Mouse (Mus musculus) midbrain, embryonic 14.5 days (tissue): Measurements from ENCODE around the gene Mvb12a. TPM values are rescaled to one million over a fixed set of nuclear protein-coding genes. Genes with fewer than 3 reads are reported as not detected.
A peak's percentile ranks its signal among the peaks of the same experiment; 100 is the strongest.

Source experiments
- ATAC-seq: fragments of 200-750 bp; cut with Nextera tagmentation; 2 replicates; pipeline ENCODE4 v1.8.0; 2017; ENCODE audit warnings: moderate number of reproducible peaks, moderate library complexity; ENCODE audit not compliant: low FRiP score, low TSS enrichment
- DNase-seq: peaks from one replicate; pipeline ENCODE4 v3.0.0-alpha.2; 2015
- H3K27ac ChIP-seq: fragments of 300-500 bp; sonication (generic); replicated peaks from 2 replicates; pipeline ENCODE4 v1.5.1; 2014; ENCODE audit warnings: mild to moderate bottlenecking, low read depth, low read length, moderate library complexity
- H3K27me3 ChIP-seq: fragments of 300-500 bp; sonication (generic); 2 replicates; pipeline ENCODE4 v1.6.1; 2014; ENCODE audit warnings: low read length, control low read depth, mixed read lengths; ENCODE audit not compliant: control insufficient read depth, insufficient read depth
- H3K36me3 ChIP-seq: fragments of 300-500 bp; sonication (generic); 2 replicates; pipeline ENCODE4 v1.6.1; 2014; ENCODE audit warnings: low read length, control low read depth; ENCODE audit not compliant: control insufficient read depth, insufficient read depth
- H3K4me1 ChIP-seq: fragments of 300-500 bp; sonication (generic); 2 replicates; pipeline ENCODE4 v1.6.1; 2014; ENCODE audit warnings: mild to moderate bottlenecking, antibody characterized with exemption, low read length, control low read depth; ENCODE audit not compliant: control insufficient read depth, insufficient read depth
- H3K4me2 ChIP-seq: fragments of 300-500 bp; sonication (generic); 2 replicates; pipeline ENCODE4 v1.6.1; 2014; ENCODE audit warnings: mild to moderate bottlenecking, low read length, moderate library complexity
- H3K4me3 ChIP-seq: fragments of 300-500 bp; sonication (generic); replicated peaks from 2 replicates; pipeline ENCODE4 v1.5.1; 2014; ENCODE audit warnings: low read depth, low read length
- H3K9ac ChIP-seq: fragments of 300-500 bp; sonication (generic); replicated peaks from 2 replicates; pipeline ENCODE4 v1.6.1; 2014; ENCODE audit warnings: mild to moderate bottlenecking, low read length, moderate library complexity
- H3K9me3 ChIP-seq: fragments of 300-500 bp; sonication (generic); 2 replicates; pipeline ENCODE4 v1.6.1; 2016; ENCODE audit warnings: low read length, control low read depth, mixed read lengths; ENCODE audit not compliant: control insufficient read depth
- WGBS: fragments of 180-500 bp; shearing (Covaris S2); extraction: QIAGEN DNeasy Blood & Tissue Kit; methylation state at CpG from one replicate; pipeline ENCODE4 v1.1.7; 2014; 5-methylcytosine and 5-hydroxymethylcytosine counted together
- polyA plus RNA-seq: library from polyadenylated mRNA; unstranded; fragments of >200 nt; fragmentation: Nextera tagmentation; extraction: Ambion mirVana; gene quantifications from 2 replicates; pipeline ENCODE4 v1.2.1, GENCODE M21; 2014

Gene Mvb12a
- polyA plus RNA-seq, 1 experiment from 2014 or later, result 54.6 TPM

DNA sequence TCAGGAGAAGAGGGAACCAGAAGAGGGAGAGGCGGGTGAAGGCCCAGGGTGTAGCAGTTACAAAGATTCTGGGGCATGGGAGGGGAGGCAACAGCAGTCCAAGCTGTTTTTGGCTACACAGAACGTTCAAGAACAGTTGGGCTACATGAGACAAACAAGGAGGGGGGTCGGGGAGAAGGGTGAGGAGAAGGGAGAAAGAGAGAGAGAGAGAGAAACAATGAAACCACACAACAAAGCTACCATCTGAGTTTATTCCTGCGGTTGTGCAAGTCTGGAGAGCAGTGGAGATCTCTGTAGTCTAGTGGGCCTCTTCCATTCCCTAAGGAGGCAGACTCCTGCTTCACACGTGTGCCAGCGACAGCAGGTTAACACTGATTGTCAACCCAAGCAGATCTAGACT is 11.3 kb downstream of the Mvb12a start:
- ATAC-seq (no peak), DNase-seq (no peak)
- H3K9me3 ChIP-seq, result no peaks in the 10 kb centered on the region
- H3K27me3 ChIP-seq, result peaks cover 31% of the 10 kb centered on the region
- H3K27ac ChIP-seq, result no peak overlapping the region
- no peak overlapping the region for H3K4me3 ChIP-seq
- H3K9ac ChIP-seq, result no peak overlapping the region
- H3K36me3 ChIP-seq, result no peaks in the 10 kb centered on the region
- 70% methylated on average over 6 of the region's 6 CpGs for WGBS
- no peak overlapping the region for H3K4me2 ChIP-seq
- no peaks in the 10 kb centered on the region for H3K4me1 ChIP-seq

DNA sequence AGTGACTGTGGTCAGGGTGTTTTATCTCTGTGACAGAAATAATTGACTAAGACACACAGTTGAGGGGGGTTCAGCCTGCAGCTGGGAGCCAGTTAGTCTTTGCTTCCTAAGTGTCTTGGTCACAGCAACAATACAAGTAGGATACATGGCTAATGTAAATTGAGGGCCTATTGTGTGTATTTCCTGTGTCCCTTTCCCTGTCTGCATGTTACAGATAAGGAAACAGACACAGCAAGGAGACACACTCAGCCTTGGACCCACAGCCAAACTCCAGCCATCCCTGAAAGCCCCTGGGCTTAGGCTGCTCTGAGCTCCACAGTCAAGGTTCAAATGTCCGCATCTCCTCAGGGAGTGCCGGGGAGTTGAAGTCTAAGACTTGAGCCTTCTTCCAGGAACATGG is 11.9 kb downstream of the Mvb12a start:
- no peak overlapping the region for H3K4me2 ChIP-seq
- no peaks in the 10 kb centered on the region for H3K9me3 ChIP-seq
- H3K27me3 ChIP-seq, result peaks cover 38% of the 10 kb centered on the region
- WGBS, result 83% methylated on average over 2 of the region's 2 CpGs
- no peak overlapping the region for H3K9ac ChIP-seq
- ATAC-seq, result no peak
- no peaks in the 10 kb centered on the region for H3K4me1 ChIP-seq
- no peaks in the 10 kb centered on the region for H3K36me3 ChIP-seq
- no peak for DNase-seq
- no peak overlapping the region for H3K27ac ChIP-seq
- H3K4me3 ChIP-seq, result no peak overlapping the region

DNA sequence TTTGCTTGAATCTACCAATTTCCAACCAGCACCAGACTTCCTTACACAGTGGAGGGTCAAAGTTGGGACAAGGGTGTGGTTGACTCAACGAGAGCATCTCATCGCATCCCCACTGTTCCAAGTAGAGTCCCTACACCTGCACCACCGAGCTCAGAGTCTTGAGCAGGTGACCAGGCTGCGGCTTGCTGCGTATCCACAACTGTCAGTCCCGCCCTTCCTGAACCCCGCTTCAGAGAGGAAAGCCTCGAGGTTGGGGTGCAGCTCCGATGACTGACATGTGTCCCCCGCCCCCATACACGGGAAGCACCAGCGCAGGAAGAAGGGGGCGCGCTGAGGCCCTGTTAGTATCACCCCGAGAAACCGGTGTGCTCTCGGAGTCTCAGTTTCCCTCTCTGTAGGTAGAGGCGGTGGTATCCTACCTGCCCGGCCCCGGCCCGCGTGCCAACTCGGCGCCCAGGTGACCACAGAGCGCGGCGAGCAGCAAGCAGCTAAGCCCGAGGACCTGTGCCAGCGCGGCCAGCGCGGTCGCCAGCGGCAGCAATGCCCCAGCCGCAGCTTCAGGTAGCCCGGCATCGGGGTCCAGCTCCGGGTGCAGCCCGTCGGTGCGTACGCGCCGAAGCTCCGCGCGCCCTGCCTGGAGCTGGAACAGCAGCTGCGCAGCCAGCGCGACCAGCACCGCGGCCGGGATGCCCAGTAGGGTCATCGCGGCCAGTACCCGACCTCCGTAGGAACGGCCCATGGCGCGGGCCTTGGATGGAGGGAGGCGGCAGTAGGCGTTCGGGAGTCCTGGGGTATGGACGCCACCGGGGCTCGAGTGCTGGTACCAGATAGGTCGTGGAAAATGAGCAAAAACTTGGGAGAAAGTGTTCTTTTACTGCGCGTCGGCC is 15.6 kb downstream of the Mvb12a start, which contains the start of gene Tmem221:
Gene Tmem221 (minus strand): TSS at position 801 of the 887 bp plus-strand sequence.
- DNase-seq, result no peak
- Histone ChIP-seq H3K4me1 (0 out of 2 replicates have a peak, but pooled peaks cover 7% of the 10 kb centered on the region), H3K4me2 (peak within 1 kb of the TSS; percentile 36), H3K9me3 (no peaks in the 10 kb centered on the region), H3K4me3 (peak within 1 kb of the TSS; percentile 19), H3K27me3 (peaks cover 71% of the 10 kb centered on the region), H3K36me3 (no peaks in the 10 kb centered on the region), H3K9ac (no peak within 1 kb of the TSS; the same call in 1 of the 2 replicates), H3K27ac (no peak within 1 kb of the TSS)
- WGBS, result 5% methylated on average over 70 of the region's 70 CpGs
- ATAC-seq, result no peak

DNA sequence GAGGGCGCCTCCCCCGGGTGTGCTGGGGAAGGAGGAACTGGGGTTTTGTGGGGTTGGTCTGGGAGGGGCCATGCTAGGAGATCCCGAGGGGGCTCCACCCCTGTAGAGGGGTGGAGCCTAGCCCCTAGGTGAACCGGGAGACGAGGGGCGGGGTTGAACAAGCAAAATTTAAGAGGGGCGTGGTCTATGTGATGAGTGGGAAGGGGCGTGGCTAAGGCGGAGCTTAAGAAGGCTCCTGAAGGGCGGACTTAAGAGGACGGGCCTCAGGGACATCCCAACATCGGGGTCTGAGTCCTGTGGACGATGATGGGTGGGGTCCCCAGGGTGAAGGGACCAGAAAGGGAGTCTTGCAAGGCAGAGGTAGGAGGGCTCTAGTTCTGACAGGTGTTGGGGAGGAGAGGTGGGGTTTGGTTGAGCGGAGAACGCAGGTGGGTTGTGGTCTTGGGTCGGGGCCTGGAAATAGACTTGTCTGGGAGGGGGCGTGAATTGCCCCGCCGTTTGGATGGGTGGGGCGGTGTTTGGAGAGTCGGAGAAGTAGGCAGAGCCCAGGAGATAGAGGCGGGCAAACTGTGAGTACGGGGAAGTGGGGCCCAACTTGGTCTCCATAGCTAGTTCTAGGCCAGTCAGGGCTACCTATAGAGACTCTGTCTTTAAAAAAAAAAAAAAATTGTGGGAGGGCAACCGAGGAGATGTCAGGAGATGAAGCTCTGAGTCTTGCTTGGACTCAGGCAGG is 16.4 kb downstream of the Mvb12a start:
- no peak overlapping the region for H3K27ac ChIP-seq
- 3% methylated on average over 24 of the region's 24 CpGs for WGBS
- no peaks in the 10 kb centered on the region for H3K9me3 ChIP-seq
- H3K4me3 ChIP-seq, result peak overlapping the region; percentile 19
- H3K27me3 ChIP-seq, result peaks cover 75% of the 10 kb centered on the region
- H3K4me1 ChIP-seq, result 0 out of 2 replicates have a peak, but pooled peaks cover 7% of the 10 kb centered on the region
- H3K9ac ChIP-seq, result no peak overlapping the region
- H3K4me2 ChIP-seq, result peak overlapping the region; percentile 36
- DNase-seq, result peak; percentile 46
- H3K36me3 ChIP-seq, result no peaks in the 10 kb centered on the region
- ATAC-seq, result 0 out of 2 replicates have a peak, but pooled peaks have one; percentile 27

DNA sequence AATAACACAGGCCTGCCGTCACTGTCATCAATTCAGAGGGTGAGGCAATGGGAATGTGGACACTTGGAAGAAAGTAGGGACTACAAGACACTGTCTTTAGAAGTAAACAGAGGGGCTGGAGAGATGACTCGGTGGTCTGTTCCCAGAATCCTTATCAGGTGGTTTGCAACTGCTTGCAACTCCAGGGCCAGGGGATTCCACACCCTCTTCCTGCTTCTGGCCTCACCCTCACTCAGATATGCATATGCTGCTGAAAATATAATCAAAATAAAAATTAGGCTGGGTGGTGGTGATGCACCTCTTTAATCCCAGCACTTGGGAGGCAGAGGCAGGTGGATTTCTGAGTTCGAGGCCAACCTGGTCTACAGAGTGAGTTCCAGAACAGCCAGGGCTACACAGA is 17.3 kb downstream of the Mvb12a start:
- H3K27ac ChIP-seq, result no peak overlapping the region
- 0 out of 2 replicates have a peak, but pooled peaks cover 7% of the 10 kb centered on the region for H3K4me1 ChIP-seq
- no peak for DNase-seq
- H3K27me3 ChIP-seq, result peaks cover 75% of the 10 kb centered on the region
- no peak for ATAC-seq
- no peak overlapping the region for H3K4me2 ChIP-seq
- WGBS, result 83% methylated on average over 3 of the region's 3 CpGs
- no peak overlapping the region for H3K4me3 ChIP-seq
- H3K9me3 ChIP-seq, result no peaks in the 10 kb centered on the region
- H3K9ac ChIP-seq, result no peak overlapping the region
- H3K36me3 ChIP-seq, result no peaks in the 10 kb centered on the region

DNA sequence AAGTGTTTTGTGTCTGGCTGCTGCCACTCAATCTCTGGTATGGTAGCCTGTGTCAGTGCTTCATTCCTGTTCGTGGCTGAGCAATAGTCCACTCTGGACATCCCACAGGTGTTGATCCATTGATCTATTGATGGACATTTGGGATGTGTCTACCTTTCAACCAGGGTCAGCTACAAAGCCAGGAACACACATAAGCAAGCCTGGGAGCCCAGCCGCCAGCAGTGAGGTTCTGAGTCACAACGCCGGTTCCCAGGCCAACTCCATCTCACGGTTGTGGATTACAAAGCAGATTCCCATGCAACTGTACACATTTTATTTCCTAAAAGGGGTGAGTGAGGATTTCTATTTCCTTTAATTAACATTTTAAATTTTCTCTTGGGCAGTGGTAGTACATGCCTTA is 18.0 kb downstream of the Mvb12a start:
- Histone ChIP-seq H3K9me3 (no peaks in the 10 kb centered on the region), H3K9ac (no peak overlapping the region), H3K36me3 (no peaks in the 10 kb centered on the region), H3K4me1 (0 out of 2 replicates have a peak, but pooled peaks cover 7% of the 10 kb centered on the region), H3K4me2 (no peak overlapping the region), H3K4me3 (no peak overlapping the region), H3K27me3 (peaks cover 75% of the 10 kb centered on the region), H3K27ac (no peak overlapping the region)
- 83% methylated on average over 5 of the region's 5 CpGs for WGBS
- DNase-seq, result no peak
- no peak for ATAC-seq

DNA sequence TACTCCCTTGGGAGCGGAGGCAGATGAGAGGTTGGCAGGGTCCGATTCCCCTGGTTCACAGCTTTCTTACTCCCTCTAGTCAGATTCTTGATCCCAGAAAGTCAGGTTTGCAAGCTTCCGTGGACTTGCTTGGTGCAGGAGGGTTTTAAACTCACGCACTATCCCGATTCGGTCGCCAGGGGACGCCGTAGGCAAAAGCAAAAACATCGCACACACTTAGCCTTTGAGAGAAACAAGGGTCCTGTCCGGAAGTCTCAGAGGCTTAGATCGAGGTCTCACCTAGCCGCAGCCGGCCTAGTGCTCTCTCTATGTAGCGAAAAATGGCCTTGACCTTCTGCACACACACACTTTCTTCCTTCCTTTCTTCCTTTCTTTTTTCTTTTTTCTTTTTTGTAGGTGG is 18.7 kb downstream of the Mvb12a start:
- Histone ChIP-seq H3K27me3 (peaks cover 70% of the 10 kb centered on the region), H3K9me3 (no peaks in the 10 kb centered on the region), H3K27ac (no peak overlapping the region), H3K9ac (no peak overlapping the region), H3K4me3 (no peak overlapping the region), H3K4me2 (no peak overlapping the region), H3K4me1 (0 out of 2 replicates have a peak, but pooled peaks cover 7% of the 10 kb centered on the region), H3K36me3 (no peaks in the 10 kb centered on the region)
- 4% methylated on average over 15 of the region's 15 CpGs for WGBS
- no peak for ATAC-seq
- peak; percentile 84 for DNase-seq

DNA sequence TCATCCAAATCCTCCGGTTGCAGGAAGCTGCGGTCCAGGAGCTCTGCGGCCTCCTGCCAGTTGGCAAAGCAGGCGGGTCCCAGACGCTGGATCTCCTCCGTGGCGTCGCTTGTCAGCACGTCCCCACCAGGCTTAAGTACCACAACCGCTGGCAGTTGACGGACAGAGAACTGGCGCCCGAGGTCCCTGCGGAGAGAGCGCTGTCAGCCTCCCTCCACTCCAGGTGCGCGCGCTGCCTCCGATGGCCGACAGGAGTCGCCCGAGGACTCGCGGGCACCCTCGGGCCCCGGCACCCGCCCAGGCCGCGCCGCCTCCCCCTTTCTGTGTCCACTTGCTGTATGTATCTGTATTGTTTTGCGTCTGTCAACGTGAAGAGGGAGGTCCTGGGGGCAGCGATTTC is 20.0 kb downstream of the Mvb12a start:
- H3K27ac ChIP-seq, result no peak overlapping the region
- peak overlapping the region; percentile 22 for H3K4me3 ChIP-seq
- H3K4me1 ChIP-seq, result 0 out of 2 replicates have a peak, but pooled peaks cover 7% of the 10 kb centered on the region
- peak; percentile 49; the same call in 1 of the 2 replicates for ATAC-seq
- peak overlapping the region; percentile 39; the same call in 1 of the 2 replicates for H3K9ac ChIP-seq
- under 1% methylated on average over 33 of the region's 33 CpGs for WGBS
- peak; percentile 78 for DNase-seq
- no peaks in the 10 kb centered on the region for H3K36me3 ChIP-seq
- peaks cover 57% of the 10 kb centered on the region for H3K27me3 ChIP-seq
- H3K4me2 ChIP-seq, result peak overlapping the region; percentile 43
- no peaks in the 10 kb centered on the region for H3K9me3 ChIP-seq
